Mouse (Mus musculus) embryonic fibroblast, embryonic 13.5 days (primary cell): ENCODE results near the gene Iscu. TPM values are rescaled to one million over a fixed set of nuclear protein-coding genes. Genes with fewer than 3 reads are reported as not detected.
A peak's percentile ranks its signal among the peaks of the same experiment; 100 is the strongest.
"Not testable (repeated sequence)": the region's sequence is repeated elsewhere in the genome, so short reads cannot be mapped to it uniquely, and the experiment has no call there.

ENCODE experiments used
- H3K27ac ChIP-seq: 2 replicates; pipeline ENCODE4 v1.5.1; 2012; ENCODE audit warnings: low read length, control low read depth, inconsistent platforms; ENCODE audit not compliant: insufficient read depth
- H3K4me1 ChIP-seq: 2 replicates; pipeline ENCODE4 v1.6.1; 2011; ENCODE audit warnings: low read length; ENCODE audit not compliant: control insufficient read depth, insufficient read depth
- H3K4me3 ChIP-seq: 2 replicates; pipeline ENCODE4 v1.5.1; 2011; ENCODE audit warnings: mild to moderate bottlenecking, control low read depth, low read length; ENCODE audit not compliant: insufficient read depth
- CTCF ChIP-seq: IDR thresholded peaks from 2 replicates; pipeline ENCODE4 v1.5.1; 2011; ENCODE audit warnings: mild to moderate bottlenecking, control low read depth, low read length, moderate library complexity, borderline replicate concordance; ENCODE audit not compliant: insufficient read depth
- POLR2A ChIP-seq: IDR thresholded peaks from 2 replicates; pipeline ENCODE4 v1.6.1; 2011; ENCODE audit warnings: low read depth, mild to moderate bottlenecking, control low read depth, low read length, moderate library complexity
- polyA plus RNA-seq: library from polyadenylated mRNA; stranded (reverse); fragments of >200 nt; gene quantifications from 2 replicates; pipeline ENCODE4 v1.2.4, GENCODE M21; 2011; ENCODE audit warnings: low read depth; ENCODE audit not compliant: missing spikeins, insufficient read length

The Iscu gene
- polyA plus RNA-seq, 1 experiment: 71.8 TPM

- H3K4me3 ChIP-seq: no peak overlapping the region
- H3K27ac ChIP-seq: no peak overlapping the region
- no peaks in the 10 kb centered on the region for H3K4me1 ChIP-seq
- no peak for TF ChIP-seq POLR2A
- TF ChIP-seq CTCF: no peak
Measured at GRCm38 (mm10) chr5:113776128-113776895, 3.8 kb downstream of the Iscu start.

- H3K4me1 ChIP-seq: no peaks in the 10 kb centered on the region
- TF ChIP-seq CTCF (no peak), POLR2A (no peak)
- no peak overlapping the region for H3K4me3 ChIP-seq
- no peak overlapping the region for H3K27ac ChIP-seq
Measured at GRCm38 (mm10) chr5:113776896-113777226, 4.3 kb downstream of the Iscu start.

- not testable (repeated sequence) for H3K27ac ChIP-seq, H3K4me3 ChIP-seq, H3K4me1 ChIP-seq
Measured at GRCm38 (mm10) chr5:113777728-113778127, 5.2 kb downstream of the Iscu start.

GRCm38 (mm10) chr5:113779569-113779968 is 7.0 kb downstream of the Iscu start:
- Histone ChIP-seq H3K4me3 (no peak overlapping the region), H3K4me1 (peaks cover 7% of the 10 kb centered on the region; the same call in 1 of the 2 replicates), H3K27ac (no peak overlapping the region)
- TF ChIP-seq POLR2A (no peak), CTCF (no peak)

GRCm38 (mm10) chr5:113780082-113780752 is 7.7 kb downstream of the Iscu start:
- no peak overlapping the region for H3K27ac ChIP-seq

GRCm38 (mm10) chr5:113780763-113781162 is 8.2 kb downstream of the Iscu start:
- no peak overlapping the region for H3K27ac ChIP-seq
- H3K4me1 ChIP-seq: peaks cover 7% of the 10 kb centered on the region; the same call in 1 of the 2 replicates
- TF ChIP-seq POLR2A: no peak
- no peak overlapping the region for H3K4me3 ChIP-seq

More at GRCm38 (mm10) chr5:113780082-113780752, 7.7 kb downstream of the Iscu start:
- peaks cover 7% of the 10 kb centered on the region; the same call in 1 of the 2 replicates for H3K4me1 ChIP-seq
- no peak overlapping the region for H3K4me3 ChIP-seq
- TF ChIP-seq POLR2A: no peak
- no peak for TF ChIP-seq CTCF

GRCm38 (mm10) chr5:113781254-113781653 is 8.7 kb downstream of the Iscu start:
- no peak for TF ChIP-seq CTCF
- no peak for TF ChIP-seq POLR2A
- no peak overlapping the region for H3K4me3 ChIP-seq
- H3K27ac ChIP-seq: no peak overlapping the region
- H3K4me1 ChIP-seq: peaks cover 7% of the 10 kb centered on the region; the same call in 1 of the 2 replicates

GRCm38 (mm10) chr5:113781875-113782274 is 9.3 kb downstream of the Iscu start:
- TF ChIP-seq POLR2A (no peak), CTCF (no peak)
- Histone ChIP-seq H3K4me1 (peaks cover 7% of the 10 kb centered on the region; the same call in 1 of the 2 replicates), H3K4me3 (no peak overlapping the region), H3K27ac (no peak overlapping the region)

GRCm38 (mm10) chr5:113782624-113783023 is 10.1 kb downstream of the Iscu start:
- Histone ChIP-seq H3K4me3 (no peak overlapping the region), H3K27ac (peak overlapping the region; percentile 98), H3K4me1 (peaks cover 7% of the 10 kb centered on the region; the same call in 1 of the 2 replicates)
- no peak; the same call in 1 of the 2 replicates for TF ChIP-seq POLR2A
- no peak for TF ChIP-seq CTCF

GRCm38 (mm10) chr5:113783581-113784001 is 11.0 kb downstream of the Iscu start:
- H3K27ac ChIP-seq: peak overlapping the region; percentile 98
- TF ChIP-seq CTCF: no peak
- no peak; the same call in none of the 2 replicates for TF ChIP-seq POLR2A
- peaks cover 7% of the 10 kb centered on the region; the same call in 1 of the 2 replicates for H3K4me1 ChIP-seq
- no peak overlapping the region for H3K4me3 ChIP-seq

GRCm38 (mm10) chr5:113784104-113784503 is 11.6 kb downstream of the Iscu start:
- not testable (repeated sequence) for H3K4me3 ChIP-seq, H3K4me1 ChIP-seq
- H3K27ac ChIP-seq: peak overlapping the region; percentile 98
